Mouse (Mus musculus): ENCODE data around the gene Bag2. TPM values are rescaled to one million over a fixed set of nuclear protein-coding genes. Genes with fewer than 3 reads are reported as not detected.

Bag2 gene
- polyA plus RNA-seq, 1 experiment: 79.8 TPM

GRCm38 (mm10) chr1:33756258-33757032 is 1.1 kb downstream of the Bag2 start:
- no peak for TF ChIP-seq GATA1 (IDR thresholded peaks at IDR 0.05; ENCODE audit: low read length)

DNA sequence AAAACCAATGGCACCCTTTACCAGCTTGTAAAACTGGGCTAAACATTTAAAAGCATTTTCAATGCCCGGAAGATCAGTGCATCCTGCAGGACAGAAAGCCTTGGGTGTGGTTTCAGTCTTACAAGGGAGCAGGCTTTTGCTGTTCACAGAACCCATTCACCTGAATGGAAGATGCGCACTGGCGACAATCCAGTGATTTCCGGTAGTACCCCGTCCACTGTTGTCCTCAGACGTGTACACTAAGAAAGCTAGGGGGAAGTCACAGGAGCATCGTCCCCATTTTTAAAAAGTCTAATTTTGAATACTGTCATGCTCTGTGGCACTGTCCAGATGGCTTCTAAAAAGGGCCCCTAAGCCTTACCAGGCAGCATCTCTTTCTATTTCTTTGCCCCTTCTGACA is 1.8 kb downstream of the Bag2 start:
- TF ChIP-seq GATA1 (IDR thresholded peaks at IDR 0.05; ENCODE audit: low read length): no peak

DNA sequence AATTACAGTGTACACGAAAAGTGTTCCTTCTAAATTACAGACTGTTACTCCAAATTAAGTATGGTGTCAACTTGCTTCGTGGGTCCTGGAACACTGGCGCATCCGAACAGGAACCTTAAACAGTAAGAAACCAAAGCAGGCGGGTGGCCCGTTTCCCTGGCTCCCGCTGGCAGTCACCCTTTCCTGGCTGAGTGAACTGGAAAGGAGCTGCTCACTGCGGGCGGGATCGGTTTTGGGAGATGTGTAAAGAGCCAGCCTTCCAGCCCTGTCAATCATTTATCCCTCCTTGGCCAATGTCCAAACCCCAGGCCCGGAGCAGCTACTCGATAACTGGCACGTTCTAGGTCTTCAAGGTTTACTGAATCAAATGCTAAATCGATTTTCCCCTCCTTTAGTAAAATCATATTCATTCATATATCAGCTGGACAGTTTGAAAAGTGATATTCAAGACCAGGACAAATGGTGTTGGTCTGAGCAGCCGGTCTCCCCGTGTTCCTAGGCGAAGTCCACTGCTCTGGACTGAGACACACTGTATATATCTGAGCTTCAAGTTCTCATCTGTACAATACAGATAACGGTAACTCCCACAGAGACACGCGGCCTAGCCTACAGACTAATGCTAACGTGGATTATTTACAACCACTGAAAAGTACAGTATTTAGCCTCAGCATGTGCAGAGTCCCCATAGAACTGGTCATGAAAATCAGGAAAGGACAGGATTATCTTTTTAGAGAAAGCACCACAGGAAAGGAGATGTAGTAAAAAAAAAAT is 2.4 kb downstream of the Bag2 start:
- TF ChIP-seq GATA1 (IDR thresholded peaks at IDR 0.05; ENCODE audit: low read length): no peak

DNA sequence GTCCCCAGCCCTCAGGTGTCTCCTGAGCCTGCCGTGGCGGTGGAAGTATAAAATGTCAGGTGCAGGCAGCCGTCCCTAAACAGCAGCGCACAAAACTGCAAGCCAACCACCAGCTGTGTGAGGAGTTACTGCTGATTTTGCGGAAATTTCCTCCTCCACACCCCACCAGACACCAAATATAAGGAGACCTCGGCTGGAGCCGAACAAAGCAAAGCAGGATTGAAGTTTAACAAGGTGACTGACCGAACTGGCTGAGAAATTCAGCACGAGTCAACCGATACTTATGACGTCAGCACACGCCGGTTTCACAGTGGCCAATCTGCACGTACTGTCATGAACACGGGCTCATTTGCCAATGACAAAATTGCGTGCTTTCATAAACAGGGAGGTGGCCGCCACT is 3.5 kb downstream of the Bag2 start:
- no peak for TF ChIP-seq GATA1 (IDR thresholded peaks at IDR 0.05; ENCODE audit: low read length)

DNA sequence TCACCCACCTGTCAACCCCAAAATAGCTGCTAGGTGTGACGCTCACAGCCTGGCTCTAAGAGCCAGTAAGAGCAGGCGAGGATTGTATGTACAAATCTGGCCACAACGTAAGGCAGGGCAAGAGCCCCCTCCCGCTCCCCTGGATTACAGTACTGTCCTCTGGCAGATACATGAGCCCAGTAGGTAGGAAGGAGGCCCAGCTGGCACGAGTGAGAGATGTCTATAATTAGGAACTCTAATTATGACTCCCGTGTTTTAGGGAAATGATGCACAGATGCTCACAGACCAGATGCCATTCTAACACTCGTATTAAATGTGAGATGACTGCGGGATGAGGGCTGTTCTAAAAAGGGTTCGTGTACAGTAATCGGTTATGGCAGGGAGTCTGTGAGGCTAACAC is 6.3 kb downstream of the Bag2 start:
- TF ChIP-seq GATA1 (IDR thresholded peaks at IDR 0.05; ENCODE audit: low read length): no peak

GRCm38 (mm10) chr1:33749109-33749508 is 8.5 kb downstream of the Bag2 start:
- no peak for TF ChIP-seq GATA1 (IDR thresholded peaks at IDR 0.05; ENCODE audit: low read length)

- no peak for TF ChIP-seq GATA1 (IDR thresholded peaks at IDR 0.05; ENCODE audit: low read length)
Measured at GRCm38 (mm10) chr1:33745901-33746300, 11.7 kb downstream of the Bag2 start.

- no peak for TF ChIP-seq GATA1 (IDR thresholded peaks at IDR 0.05; ENCODE audit: low read length)
Measured at GRCm38 (mm10) chr1:33742903-33743302, 14.7 kb downstream of the Bag2 start.

GRCm38 (mm10) chr1:33739302-33739701 is 18.3 kb downstream of the Bag2 start:
- TF ChIP-seq GATA1 (IDR thresholded peaks at IDR 0.05; ENCODE audit: low read length): no peak

GRCm38 (mm10) chr1:33738681-33739278 is 18.8 kb downstream of the Bag2 start:
- TF ChIP-seq GATA1 (IDR thresholded peaks at IDR 0.05; ENCODE audit: low read length): no peak

GRCm38 (mm10) chr1:33738281-33738680 is 19.3 kb downstream of the Bag2 start:
- no peak for TF ChIP-seq GATA1 (IDR thresholded peaks at IDR 0.05; ENCODE audit: low read length)

- no peak for TF ChIP-seq GATA1 (IDR thresholded peaks at IDR 0.05; ENCODE audit: low read length)
Measured at GRCm38 (mm10) chr1:33734001-33734685, 23.5 kb downstream of the Bag2 start.

GRCm38 (mm10) chr1:33733044-33733443 is 24.6 kb downstream of the Bag2 start:
- no peak for TF ChIP-seq GATA1 (IDR thresholded peaks at IDR 0.05; ENCODE audit: low read length)

DNA sequence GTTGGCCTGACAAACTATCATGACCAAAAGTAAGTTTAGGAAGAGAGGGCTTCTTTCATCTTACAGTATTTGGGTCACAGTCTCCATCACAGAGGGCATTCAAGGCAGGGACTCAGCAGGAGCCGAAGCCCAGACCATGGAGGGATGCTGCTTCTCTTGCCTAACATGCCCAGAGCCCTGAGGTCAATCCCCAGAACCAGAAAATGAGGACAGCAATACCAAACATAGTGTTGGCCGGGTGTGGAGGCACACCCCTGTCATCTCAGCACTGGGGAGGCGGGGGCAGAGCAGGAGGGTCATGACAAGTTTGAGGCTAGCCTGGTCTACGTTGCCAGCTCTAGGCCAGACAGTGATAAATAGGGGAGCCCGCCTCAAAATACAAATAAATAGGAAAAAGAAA is 32.5 kb downstream of the Bag2 start:
- TF ChIP-seq GATA1 (IDR thresholded peaks at IDR 0.05; ENCODE audit: low read length): no peak

DNA sequence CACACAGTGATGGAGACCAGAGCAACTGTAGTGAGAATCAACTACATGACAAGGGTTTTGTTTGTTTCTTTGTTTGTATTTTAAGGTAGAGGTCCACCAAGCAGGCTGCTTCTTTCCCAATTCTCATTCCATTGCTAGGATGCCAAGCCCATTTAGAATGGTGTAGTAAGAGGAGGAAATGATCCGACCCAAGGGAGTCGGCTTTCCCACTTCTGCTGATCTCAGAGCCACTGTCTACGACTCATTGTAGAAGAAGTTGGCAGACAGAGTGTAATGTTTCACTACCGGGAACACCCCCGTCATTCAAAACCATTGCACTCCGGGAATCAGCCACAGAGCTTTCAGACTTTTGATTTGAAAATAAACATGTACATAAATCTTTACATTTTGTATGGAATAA is 33.1 kb downstream of the Bag2 start:
- no peak for TF ChIP-seq GATA1 (IDR thresholded peaks at IDR 0.05; ENCODE audit: low read length)

DNA sequence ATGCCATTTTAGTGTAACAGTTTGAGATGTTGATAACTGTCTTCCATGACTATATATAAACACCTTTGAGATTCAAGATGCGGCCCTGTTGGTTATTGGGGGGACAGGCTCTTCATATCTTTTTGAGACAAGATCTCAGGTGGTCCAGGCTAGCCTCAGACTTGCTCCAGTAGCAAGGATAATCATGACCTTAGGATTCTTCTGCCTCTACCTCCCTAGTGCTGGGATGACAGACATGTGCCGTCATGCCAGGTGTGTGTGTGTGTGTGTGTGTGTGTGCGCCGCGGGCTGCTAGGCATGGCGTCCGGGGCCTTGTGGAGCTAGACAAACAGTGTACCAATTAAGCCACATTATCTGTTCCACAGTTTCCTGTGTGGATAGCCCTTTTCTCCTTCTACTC is 36.6 kb downstream of the Bag2 start:
- TF ChIP-seq GATA1 (IDR thresholded peaks at IDR 0.05; ENCODE audit: low read length): no peak
